Mouse (Mus musculus): ENCODE data around the gene Sowahc.

DNA sequence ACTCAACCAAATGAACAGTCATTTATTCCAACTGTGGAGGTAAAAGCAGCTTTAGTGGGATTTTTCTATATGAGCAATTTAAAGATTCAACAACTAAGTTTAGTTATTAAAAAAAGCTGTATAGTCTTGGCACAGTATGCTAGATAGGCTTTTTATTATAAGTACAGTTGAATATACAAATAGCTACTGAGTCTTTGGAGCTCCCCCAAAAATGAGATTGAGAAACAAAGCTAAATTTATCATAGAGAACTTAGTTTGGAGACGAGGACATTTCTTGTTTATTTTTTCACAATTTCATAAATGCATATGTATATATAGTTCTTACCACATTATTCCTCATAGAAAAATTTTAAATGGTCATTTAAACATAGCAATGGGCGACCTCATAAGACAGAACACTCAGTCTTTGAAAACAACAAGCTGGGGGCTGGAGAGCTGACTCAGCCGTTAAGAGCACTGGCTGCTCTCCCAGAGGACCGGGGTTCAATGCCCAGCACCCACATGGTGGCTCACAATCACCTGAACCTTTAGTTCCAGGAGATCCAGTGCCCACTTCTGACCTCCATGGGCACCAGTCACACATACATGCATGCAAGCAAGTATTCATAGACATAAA is 7.6 kb downstream of the Sowahc start:
- no peak for TF ChIP-seq GATA1 (IDR thresholded peaks at IDR 0.05; ENCODE audit: borderline replicate concordance, low read length)
- no peak for TF ChIP-seq FLI1 (IDR thresholded peaks at IDR 0.05; ENCODE audit: low read length)

Measured in megakaryocyte, embryonic 14.5 days (primary cell).